Mouse (Mus musculus): Measurements from ENCODE around the gene Adgrv1. TPM values are rescaled to one million over a fixed set of nuclear protein-coding genes. Genes with fewer than 3 reads are reported as not detected.

The Adgrv1 gene
- polyA plus RNA-seq, 1 experiment from 2014 or later = 0.13 TPM

DNA sequence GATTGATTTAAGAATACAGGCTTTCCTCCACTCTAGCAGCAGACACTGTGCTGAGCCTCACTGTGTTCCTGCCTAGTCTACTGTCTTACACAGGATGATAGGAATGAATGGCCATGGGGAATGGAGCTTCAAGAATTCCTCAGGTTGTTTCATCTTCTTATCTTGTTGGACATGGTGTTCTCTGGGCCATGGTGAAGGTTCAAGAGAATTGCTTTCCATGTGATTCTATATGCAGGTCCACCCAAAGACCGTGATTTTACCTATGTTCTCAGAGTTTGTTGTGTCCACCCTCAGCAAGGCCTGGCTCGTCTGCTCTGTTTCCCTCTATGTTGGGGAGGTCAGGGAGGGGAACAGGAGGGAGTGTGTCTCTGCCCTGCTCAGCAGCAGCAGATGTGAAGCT, 26.0 kb downstream of the Adgrv1 start:
- WGBS (ENCODE audit: insufficient replicate concordance) = 57% methylated on average over 2 of the region's 2 CpGs
- no peak overlapping the region for H3K27ac ChIP-seq
- no peaks in the 10 kb centered on the region for H3K36me3 ChIP-seq
- no peaks in the 10 kb centered on the region for H3K27me3 ChIP-seq
- DNase-seq = no peak
- no peaks in the 10 kb centered on the region for H3K9me3 ChIP-seq (replicated peaks)
- no peak for ATAC-seq (ENCODE audit: low read depth)
- no peak overlapping the region for H3K4me3 ChIP-seq (replicated peaks)
- H3K4me2 ChIP-seq = no peak overlapping the region
- no peak overlapping the region for H3K9ac ChIP-seq
- no peaks in the 10 kb centered on the region for H3K4me1 ChIP-seq (replicated peaks)

DNA sequence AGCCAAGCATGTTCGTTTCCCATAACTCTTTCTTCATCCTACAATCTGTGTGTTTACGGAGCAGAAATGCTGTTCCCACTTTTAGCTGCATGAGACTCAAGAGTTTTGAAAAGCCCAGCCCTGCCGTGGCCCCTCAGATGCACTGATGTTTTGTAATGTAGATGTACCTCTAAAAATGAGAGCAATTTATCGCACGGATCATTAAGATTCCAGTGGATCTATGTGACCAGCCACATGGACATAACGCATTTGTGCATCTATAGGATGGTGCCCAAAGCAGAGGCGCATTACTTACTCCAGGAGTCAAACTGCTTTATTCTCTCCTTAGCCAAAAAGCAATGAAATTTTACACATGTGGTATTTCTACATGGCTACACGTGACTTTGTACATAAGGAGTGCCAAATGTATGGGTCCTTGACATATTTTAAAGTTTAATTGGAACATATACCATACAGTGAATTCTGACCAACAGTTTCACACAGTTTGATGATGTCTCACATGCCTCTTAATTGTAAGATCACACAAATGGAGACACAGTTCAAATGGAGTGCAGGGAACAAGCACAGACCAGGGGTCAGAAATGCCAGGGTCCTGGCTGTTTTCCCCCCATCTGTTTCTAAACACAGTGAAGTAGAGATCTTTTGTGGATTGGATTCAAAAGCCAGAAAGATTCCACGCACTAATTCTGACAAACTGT, 35.9 kb downstream of the Adgrv1 start:
- H3K4me3 ChIP-seq (replicated peaks) = no peak overlapping the region
- H3K4me1 ChIP-seq (replicated peaks) = no peaks in the 10 kb centered on the region
- no peaks in the 10 kb centered on the region for H3K36me3 ChIP-seq
- no peak overlapping the region for H3K9ac ChIP-seq
- WGBS (ENCODE audit: insufficient replicate concordance) = 68% methylated on average over 9 of the region's 9 CpGs
- no peaks in the 10 kb centered on the region for H3K9me3 ChIP-seq (replicated peaks)
- no peak for ATAC-seq (ENCODE audit: low read depth)
- no peaks in the 10 kb centered on the region for H3K27me3 ChIP-seq
- H3K27ac ChIP-seq = no peak overlapping the region
- no peak overlapping the region for H3K4me2 ChIP-seq
- DNase-seq = no peak

DNA sequence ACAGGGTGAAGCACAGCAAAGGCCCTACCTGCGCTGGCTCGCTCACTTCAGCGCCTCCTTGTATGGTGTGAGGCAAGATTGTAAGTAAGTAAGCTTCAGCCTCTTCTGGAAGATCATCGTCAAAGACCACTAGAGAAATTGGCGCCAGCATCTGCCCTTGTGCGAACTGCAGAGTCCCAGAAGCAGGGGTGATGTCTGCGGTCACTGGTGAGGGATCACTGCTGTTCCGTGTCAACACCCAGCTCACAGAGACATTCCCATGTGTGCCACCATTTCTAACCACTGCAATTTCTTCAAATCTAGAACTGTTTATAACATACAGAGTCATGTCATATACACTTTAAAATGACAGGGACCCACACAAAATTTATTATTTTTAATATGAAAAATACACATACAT, 54.3 kb downstream of the Adgrv1 start:
- Histone ChIP-seq H3K36me3 (no peaks in the 10 kb centered on the region), H3K9ac (no peak overlapping the region), H3K4me3 (replicated peaks) (no peak overlapping the region), H3K9me3 (replicated peaks) (no peaks in the 10 kb centered on the region), H3K4me1 (replicated peaks) (no peaks in the 10 kb centered on the region), H3K27ac (no peak overlapping the region), H3K4me2 (no peak overlapping the region), H3K27me3 (no peaks in the 10 kb centered on the region)
- ATAC-seq (ENCODE audit: low read depth) (no peak), DNase-seq (no peak)
- 76% methylated on average over 8 of the region's 8 CpGs for WGBS (ENCODE audit: insufficient replicate concordance)

DNA sequence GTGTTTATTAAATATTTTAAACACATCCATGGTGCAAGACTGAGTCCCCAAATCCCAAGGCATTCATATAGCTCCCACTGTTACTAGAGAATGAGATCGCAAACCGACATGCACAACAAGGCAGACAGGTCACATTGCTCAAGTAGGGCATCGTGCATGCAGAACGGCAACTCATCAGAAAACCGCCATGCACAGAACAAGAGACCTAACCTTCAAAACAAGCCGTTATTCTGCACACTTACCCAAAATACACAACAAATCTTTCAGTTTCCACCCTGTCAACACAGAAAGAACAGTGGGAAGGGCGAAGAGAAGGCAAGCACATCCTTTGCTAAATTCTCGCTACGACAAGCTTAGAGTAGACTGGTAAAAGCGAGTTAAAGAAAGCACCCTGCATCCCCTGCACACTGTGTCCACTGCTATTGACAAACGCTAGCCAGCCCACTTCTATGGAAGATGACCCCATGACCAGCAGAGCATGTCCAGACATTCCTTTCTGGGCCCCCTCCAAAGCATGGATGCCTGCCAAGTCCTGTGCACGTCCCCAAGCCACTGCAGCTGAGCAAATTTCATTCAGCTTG, 62.6 kb downstream of the Adgrv1 start:
- 70% methylated on average over 12 of the region's 12 CpGs for WGBS (ENCODE audit: insufficient replicate concordance)
- no peak overlapping the region for H3K9ac ChIP-seq
- DNase-seq (no peak), ATAC-seq (ENCODE audit: low read depth) (no peak)
- H3K36me3 ChIP-seq = no peaks in the 10 kb centered on the region
- no peak overlapping the region for H3K4me2 ChIP-seq
- H3K9me3 ChIP-seq (replicated peaks) = no peaks in the 10 kb centered on the region
- H3K4me3 ChIP-seq (replicated peaks) = no peak overlapping the region
- H3K4me1 ChIP-seq (replicated peaks) = no peaks in the 10 kb centered on the region
- H3K27me3 ChIP-seq = no peaks in the 10 kb centered on the region
- no peak overlapping the region for H3K27ac ChIP-seq

DNA sequence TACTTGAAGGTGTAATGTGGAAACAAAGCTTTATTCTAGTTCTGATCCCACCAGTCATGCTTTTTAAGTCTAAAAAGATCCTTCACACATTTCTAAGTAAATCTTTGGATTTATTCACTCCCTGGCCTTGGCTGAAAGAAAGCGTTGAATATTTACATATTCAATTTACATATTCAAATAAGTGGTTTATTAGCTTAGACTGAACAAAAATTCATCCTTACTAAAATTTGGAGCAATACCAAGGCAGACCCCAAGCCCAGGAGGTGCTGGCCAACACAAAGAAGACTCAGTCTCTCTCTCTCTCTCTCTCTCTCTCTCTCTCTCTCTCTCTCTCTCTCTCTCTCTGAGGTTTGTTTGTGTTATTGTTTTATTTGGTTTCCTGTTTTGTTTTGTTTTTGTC, 82.9 kb downstream of the Adgrv1 start:
- Histone ChIP-seq H3K4me3 (replicated peaks) (no peak overlapping the region), H3K4me1 (replicated peaks) (no peaks in the 10 kb centered on the region), H3K4me2 (no peak overlapping the region), H3K27me3 (no peaks in the 10 kb centered on the region), H3K36me3 (no peaks in the 10 kb centered on the region), H3K9ac (no peak overlapping the region), H3K9me3 (replicated peaks) (no peaks in the 10 kb centered on the region), H3K27ac (no peak overlapping the region)
- 56% methylated on average over 1 of the region's 1 CpGs for WGBS (ENCODE audit: insufficient replicate concordance)
- no peak for DNase-seq
- ATAC-seq (ENCODE audit: low read depth) = no peak

DNA sequence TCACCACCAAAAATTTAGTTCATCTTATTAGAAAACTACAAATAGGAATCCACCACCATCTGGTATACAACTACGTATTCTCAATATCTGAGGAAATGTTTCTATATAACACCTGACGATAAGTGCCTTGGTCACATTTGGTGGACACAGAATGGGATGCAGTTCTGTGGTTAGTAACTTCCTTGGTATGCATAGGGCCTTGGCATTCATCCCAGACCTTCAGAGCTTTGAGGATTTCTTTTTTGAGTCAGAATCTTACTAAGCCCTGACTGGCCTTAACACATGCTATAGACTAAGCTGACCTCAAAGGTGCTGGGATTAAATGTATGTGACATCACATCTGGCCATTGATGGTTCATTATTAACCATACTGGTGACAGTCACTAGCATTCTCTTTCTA, 98.0 kb downstream of the Adgrv1 start:
- WGBS (ENCODE audit: insufficient replicate concordance) = 66% methylated on average over 2 of the region's 2 CpGs
- Histone ChIP-seq H3K4me2 (no peak overlapping the region), H3K9me3 (replicated peaks) (no peaks in the 10 kb centered on the region), H3K9ac (no peak overlapping the region), H3K4me1 (replicated peaks) (no peaks in the 10 kb centered on the region), H3K27me3 (no peaks in the 10 kb centered on the region), H3K36me3 (no peaks in the 10 kb centered on the region), H3K4me3 (replicated peaks) (no peak overlapping the region), H3K27ac (no peak overlapping the region)
- ATAC-seq (ENCODE audit: low read depth) (no peak), DNase-seq (no peak)

DNA sequence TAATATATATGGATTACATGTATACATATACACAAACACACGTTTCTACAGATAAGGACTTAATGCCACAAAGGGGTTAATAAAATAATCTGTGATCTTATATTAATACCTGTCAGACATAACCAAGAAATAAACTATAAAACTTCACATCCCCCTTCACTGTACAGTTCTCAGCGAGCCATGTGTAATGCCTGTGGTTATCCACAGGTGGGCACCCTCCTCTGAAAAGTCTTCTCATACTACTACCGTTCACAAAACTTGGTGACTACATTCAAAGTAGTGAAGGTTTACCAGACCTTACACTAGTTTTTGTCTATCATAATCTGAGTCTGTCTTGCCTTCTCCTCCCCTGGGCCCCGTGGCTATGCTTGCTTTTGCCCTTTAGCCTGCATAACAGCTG, 106.3 kb downstream of the Adgrv1 start:
- WGBS (ENCODE audit: insufficient replicate concordance) = 34% methylated on average over 4 of the region's 4 CpGs
- H3K4me3 ChIP-seq (replicated peaks) = no peak overlapping the region
- H3K27me3 ChIP-seq = no peaks in the 10 kb centered on the region
- ATAC-seq (ENCODE audit: low read depth) (no peak), DNase-seq (no peak)
- H3K4me1 ChIP-seq (replicated peaks) = no peaks in the 10 kb centered on the region
- no peaks in the 10 kb centered on the region for H3K9me3 ChIP-seq (replicated peaks)
- H3K4me2 ChIP-seq = no peak overlapping the region
- no peak overlapping the region for H3K27ac ChIP-seq
- no peak overlapping the region for H3K9ac ChIP-seq
- no peaks in the 10 kb centered on the region for H3K36me3 ChIP-seq

DNA sequence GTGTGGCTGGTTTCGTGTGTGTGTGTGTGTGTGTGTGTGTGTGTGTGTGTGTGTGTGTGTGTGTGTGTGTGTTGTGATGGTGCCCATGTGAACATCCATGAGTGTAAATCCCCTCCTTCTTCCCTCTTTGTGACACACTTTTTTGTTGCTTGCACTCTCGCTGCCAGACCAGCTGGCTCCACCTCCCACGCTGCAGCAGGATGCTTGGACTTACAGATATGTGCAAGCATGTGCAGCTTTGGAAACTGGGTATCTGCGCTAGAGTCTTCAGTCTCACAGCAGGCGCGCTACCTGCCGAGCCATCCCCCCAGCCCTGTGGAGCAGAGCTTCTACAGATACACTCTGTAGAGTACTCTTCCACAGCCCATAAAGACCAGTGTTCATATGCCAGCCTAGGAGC, 122.8 kb downstream of the Adgrv1 start:
- Histone ChIP-seq H3K27me3 (no peaks in the 10 kb centered on the region), H3K36me3 (no peaks in the 10 kb centered on the region), H3K4me3 (replicated peaks) (no peak overlapping the region), H3K9me3 (replicated peaks) (no peaks in the 10 kb centered on the region), H3K9ac (no peak overlapping the region), H3K4me1 (replicated peaks) (no peaks in the 10 kb centered on the region), H3K27ac (no peak overlapping the region), H3K4me2 (no peak overlapping the region)
- ATAC-seq (ENCODE audit: low read depth) (no peak), DNase-seq (no peak)
- WGBS (ENCODE audit: insufficient replicate concordance) = 67% methylated on average over 7 of the region's 7 CpGs

DNA sequence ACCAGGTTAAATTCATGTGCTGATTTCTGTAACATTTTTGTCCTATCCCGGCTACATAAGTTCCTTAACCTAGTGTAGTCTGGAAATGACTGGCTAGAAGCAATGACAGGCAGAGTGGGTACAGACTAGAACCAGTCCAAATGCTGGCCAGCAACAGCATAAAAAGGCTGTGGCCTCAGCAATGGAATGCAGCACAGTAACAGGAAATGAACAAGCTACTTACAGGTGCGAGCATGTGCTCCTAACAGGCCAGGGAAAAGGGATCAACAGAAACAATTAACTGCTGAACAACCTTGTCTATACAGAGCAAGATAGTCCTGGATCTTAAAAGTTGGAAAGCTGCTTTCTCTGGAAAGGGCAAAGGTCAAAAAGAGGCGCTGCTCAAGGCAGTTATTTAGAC, 135.9 kb downstream of the Adgrv1 start:
- Histone ChIP-seq H3K4me2 (no peak overlapping the region), H3K36me3 (no peaks in the 10 kb centered on the region), H3K9ac (no peak overlapping the region), H3K27me3 (no peaks in the 10 kb centered on the region), H3K4me3 (replicated peaks) (no peak overlapping the region), H3K9me3 (replicated peaks) (no peaks in the 10 kb centered on the region), H3K27ac (no peak overlapping the region), H3K4me1 (replicated peaks) (no peaks in the 10 kb centered on the region)
- WGBS (ENCODE audit: insufficient replicate concordance) = 48% methylated on average over 3 of the region's 3 CpGs
- DNase-seq (no peak), ATAC-seq (ENCODE audit: low read depth) (no peak)

DNA sequence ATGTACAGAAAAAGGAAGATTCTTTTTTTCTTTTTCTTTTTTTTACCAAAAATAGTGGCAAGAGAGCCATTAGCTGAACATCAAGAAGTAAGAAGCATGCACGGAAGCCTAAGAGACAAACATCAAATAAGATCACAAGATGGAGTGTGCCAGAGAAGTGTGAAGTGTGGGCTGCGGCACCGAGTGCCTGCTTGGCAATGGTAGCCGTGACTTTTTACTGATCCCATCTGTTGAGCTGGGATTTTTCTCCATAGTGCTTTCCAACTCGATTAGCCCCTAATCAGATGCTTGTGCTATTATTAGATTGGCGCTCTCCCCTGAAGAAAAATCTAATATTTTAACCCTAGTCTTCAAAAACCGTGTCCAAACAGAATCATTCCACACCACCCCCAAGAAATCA, 141.0 kb downstream of the Adgrv1 start:
- no peaks in the 10 kb centered on the region for H3K9me3 ChIP-seq (replicated peaks)
- H3K4me3 ChIP-seq (replicated peaks) = no peak overlapping the region
- H3K9ac ChIP-seq = no peak overlapping the region
- no peak overlapping the region for H3K4me2 ChIP-seq
- ATAC-seq (ENCODE audit: low read depth) (no peak), DNase-seq (no peak)
- no peak overlapping the region for H3K27ac ChIP-seq
- no peaks in the 10 kb centered on the region for H3K36me3 ChIP-seq
- H3K27me3 ChIP-seq = no peaks in the 10 kb centered on the region
- WGBS (ENCODE audit: insufficient replicate concordance) = 58% methylated on average over 7 of the region's 7 CpGs
- H3K4me1 ChIP-seq (replicated peaks) = no peaks in the 10 kb centered on the region

DNA sequence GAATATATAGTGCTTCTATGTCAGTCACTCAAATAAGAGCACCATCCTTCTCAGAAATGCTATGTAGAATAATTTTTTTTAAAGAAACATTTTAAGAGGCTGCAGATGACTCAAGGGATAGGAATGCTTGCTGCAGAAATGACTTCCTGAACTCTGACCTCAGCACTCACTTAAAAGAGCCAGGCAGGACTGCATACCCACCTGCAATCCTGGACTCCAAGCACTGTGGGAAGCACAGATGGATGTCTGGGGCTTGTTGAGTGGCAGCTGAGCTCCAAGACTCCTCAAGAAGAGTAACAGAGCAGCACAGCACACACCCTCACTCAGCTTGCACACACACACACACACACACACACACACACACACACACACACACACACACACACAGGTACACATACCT, 146.0 kb downstream of the Adgrv1 start:
- no peak overlapping the region for H3K4me2 ChIP-seq
- H3K4me3 ChIP-seq (replicated peaks) = no peak overlapping the region
- H3K27ac ChIP-seq = no peak overlapping the region
- H3K4me1 ChIP-seq (replicated peaks) = no peaks in the 10 kb centered on the region
- ATAC-seq (ENCODE audit: low read depth) = no peak
- no peaks in the 10 kb centered on the region for H3K27me3 ChIP-seq
- H3K9me3 ChIP-seq (replicated peaks) = no peaks in the 10 kb centered on the region
- no peak overlapping the region for H3K9ac ChIP-seq
- DNase-seq = no peak
- no peaks in the 10 kb centered on the region for H3K36me3 ChIP-seq

DNA sequence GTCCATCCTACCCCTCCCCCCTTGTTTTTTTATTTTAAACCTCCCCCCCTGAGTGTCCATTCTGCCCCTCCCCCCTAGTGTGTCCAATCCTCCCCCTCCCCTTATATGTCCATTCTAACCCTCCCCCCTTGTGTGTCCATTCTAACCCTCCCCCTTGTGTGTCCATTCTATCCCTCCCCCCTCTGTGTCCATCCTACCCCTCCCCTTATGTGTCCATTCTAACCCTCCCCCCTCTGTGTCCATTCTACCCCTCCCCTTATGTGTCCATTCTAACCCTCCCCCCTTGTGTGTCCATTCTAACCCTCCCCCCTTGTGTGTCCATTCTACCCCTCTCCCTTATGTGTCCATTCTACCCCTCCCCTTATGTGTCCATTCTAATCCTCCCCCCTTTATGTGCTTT, 159.2 kb downstream of the Adgrv1 start:
- no peak overlapping the region for H3K4me2 ChIP-seq
- no peak for ATAC-seq (ENCODE audit: low read depth)
- no peaks in the 10 kb centered on the region for H3K36me3 ChIP-seq
- H3K4me3 ChIP-seq (replicated peaks) = no peak overlapping the region
- H3K9ac ChIP-seq = no peak overlapping the region
- H3K4me1 ChIP-seq (replicated peaks) = no peaks in the 10 kb centered on the region
- no peak for DNase-seq
- no peaks in the 10 kb centered on the region for H3K27me3 ChIP-seq
- no peak overlapping the region for H3K27ac ChIP-seq
- no peaks in the 10 kb centered on the region for H3K9me3 ChIP-seq (replicated peaks)

Data from liver, embryonic 13.5 days (tissue).